Mouse (Mus musculus) CH12.LX (cell line): ENCODE measurements around the gene Dmbx1. TPM values are rescaled to one million over a fixed set of nuclear protein-coding genes. Genes with fewer than 3 reads are reported as not detected.

Experiments
- DNase-seq: peaks from one replicate; pipeline ENCODE4 v3.0.0-alpha.2; 2013; ENCODE audit errors: extremely low read depth
- H3K27ac ChIP-seq: 2 replicates; pipeline ENCODE4 v1.5.1; 2012; ENCODE audit warnings: low read depth, mild to moderate bottlenecking, control low read depth, moderate library complexity; ENCODE audit not compliant: insufficient read depth
- H3K27me3 ChIP-seq: replicated peaks from 2 replicates; pipeline ENCODE3; 2012; ENCODE audit warnings: inconsistent platforms
- H3K36me3 ChIP-seq, 2 experiments: replicated peaks in 1 of 2; 2 replicates each; pipeline versions ENCODE3 to v1.6.1; 2012; ENCODE audit warnings: inconsistent platforms in 1 of 2, low read length in 1 of 2, mild to moderate bottlenecking in 1 of 2, mixed read lengths in 1 of 2, moderate library complexity in 1 of 2; ENCODE audit not compliant: control insufficient read depth in 1 of 2, insufficient read depth in 1 of 2
- H3K4me1 ChIP-seq, 2 experiments: 2 replicates each; pipeline ENCODE4 v1.6.1; 2012; ENCODE audit warnings: inconsistent platforms in 1 of 2, moderate library complexity in 1 of 2; ENCODE audit not compliant: insufficient read depth in 2 of 2, control insufficient read depth in 1 of 2
- H3K4me2 ChIP-seq: 2 replicates; pipeline ENCODE4 v1.6.1; 2012; ENCODE audit warnings: low read depth, mild to moderate bottlenecking, control low read depth; ENCODE audit not compliant: poor library complexity, insufficient read depth, severe bottlenecking
- H3K4me3 ChIP-seq, 3 experiments: fragments of 150-350 bp in 1 of 3; sonication (generic) in 1 of 3; replicated peaks in 1 of 3; 2 replicates each; pipeline versions ENCODE3 to v1.5.1; 2011 to 2012; ENCODE audit warnings: low read depth in 2 of 3, low read length in 2 of 3, mild to moderate bottlenecking in 2 of 3, moderate library complexity in 2 of 3, control low read depth in 1 of 3, improper control_type of control experiment in 1 of 3, inconsistent platforms in 1 of 3, mixed read lengths in 1 of 3; ENCODE audit not compliant: poor library complexity in 1 of 3
- H3K79me2 ChIP-seq: replicated peaks from 2 replicates; pipeline ENCODE4 v1.6.1; 2012; ENCODE audit warnings: mild to moderate bottlenecking, moderate library complexity; ENCODE audit not compliant: control insufficient read depth, poor library complexity, insufficient read depth, severe bottlenecking; ENCODE audit errors: extremely low read depth
- H3K9ac ChIP-seq: 2 replicates; pipeline ENCODE4 v1.6.1; 2012; ENCODE audit warnings: low read depth, mild to moderate bottlenecking, control low read depth, moderate library complexity; ENCODE audit not compliant: insufficient read depth
- H3K9me3 ChIP-seq: replicated peaks from 2 replicates; pipeline ENCODE3; 2012; ENCODE audit warnings: low read length, inconsistent platforms, mixed read lengths
- BHLHE40 ChIP-seq: IDR thresholded peaks from 2 replicates; pipeline ENCODE4 v1.6.1; 2011; ENCODE audit warnings: mild to moderate bottlenecking, low read depth, low read length, improper control_type of control experiment
- CHD1 ChIP-seq: IDR thresholded peaks from 2 replicates; pipeline ENCODE4 v1.6.1; 2012; ENCODE audit warnings: low read depth, low read length, improper control_type of control experiment, inconsistent platforms
- CHD2 ChIP-seq: IDR thresholded peaks from 2 replicates; pipeline ENCODE4 v1.6.1; 2011; ENCODE audit warnings: low read length, improper control_type of control experiment
- E2F4 ChIP-seq: IDR thresholded peaks from 2 replicates; pipeline ENCODE4 v1.6.1; 2011; ENCODE audit warnings: low read depth, low read length, improper control_type of control experiment; ENCODE audit not compliant: insufficient replicate concordance
- ELF1 ChIP-seq: IDR thresholded peaks from 2 replicates; pipeline ENCODE4 v1.6.1; 2014; ENCODE audit warnings: low read depth, mild to moderate bottlenecking, inconsistent platforms, low read length, improper control_type of control experiment
- EP300 ChIP-seq: IDR thresholded peaks from 2 replicates; pipeline ENCODE4 v1.6.1; 2011; ENCODE audit warnings: low read length, improper control_type of control experiment
- IRF4 ChIP-seq: IDR thresholded peaks from 2 replicates; pipeline ENCODE4 v1.6.1; 2014; ENCODE audit warnings: low read depth, mild to moderate bottlenecking, inconsistent platforms, low read length, improper control_type of control experiment
- JUN ChIP-seq: IDR thresholded peaks from 2 replicates; pipeline ENCODE4 v1.6.1; 2011; ENCODE audit warnings: low read depth, mild to moderate bottlenecking, low read length, improper control_type of control experiment, moderate library complexity; ENCODE audit not compliant: insufficient read depth
- JUND ChIP-seq: conservative IDR thresholded peaks from 2 replicates; pipeline ENCODE4 v1.6.1; 2011; ENCODE audit warnings: low read depth, low read length, improper control_type of control experiment
- MAFK ChIP-seq: IDR thresholded peaks from 2 replicates; pipeline ENCODE4 v1.6.1; 2011; ENCODE audit warnings: low read length, improper control_type of control experiment; ENCODE audit not compliant: insufficient replicate concordance
- MXI1 ChIP-seq: IDR thresholded peaks from 2 replicates; pipeline ENCODE4 v1.6.1; 2011; ENCODE audit warnings: mild to moderate bottlenecking, low read depth, low read length, improper control_type of control experiment
- NELFE ChIP-seq: IDR thresholded peaks from 2 replicates; pipeline ENCODE4 v1.6.1; 2011; ENCODE audit warnings: low read depth, low read length, improper control_type of control experiment
- NRF1 ChIP-seq: IDR thresholded peaks from 2 replicates; pipeline ENCODE4 v1.6.1; 2014; ENCODE audit warnings: low read depth, mild to moderate bottlenecking, inconsistent platforms, low read length, improper control_type of control experiment, moderate library complexity
- POLR2AphosphoS2 ChIP-seq: IDR thresholded peaks from 2 replicates; pipeline ENCODE4 v1.6.1; 2011; ENCODE audit warnings: low read depth, low read length, improper control_type of control experiment
- RAD21 ChIP-seq: IDR thresholded peaks from 2 replicates; pipeline ENCODE4 v1.6.1; 2011; ENCODE audit warnings: low read depth, mild to moderate bottlenecking, low read length, improper control_type of control experiment, moderate library complexity
- RCOR1 ChIP-seq: conservative IDR thresholded peaks from 2 replicates; pipeline ENCODE4 v1.6.1; 2012; ENCODE audit warnings: low read depth, mild to moderate bottlenecking, inconsistent platforms, low read length, improper control_type of control experiment
- SIN3A ChIP-seq: IDR thresholded peaks from 2 replicates; pipeline ENCODE4 v1.6.1; 2012; ENCODE audit warnings: low read length, improper control_type of control experiment, inconsistent platforms
- TBP ChIP-seq: conservative IDR thresholded peaks from 2 replicates; pipeline ENCODE4 v1.6.1; 2011; ENCODE audit warnings: low read depth, low read length, improper control_type of control experiment
- UBTF ChIP-seq: IDR thresholded peaks from 2 replicates; pipeline ENCODE4 v1.6.1; 2012; ENCODE audit warnings: low read depth, mild to moderate bottlenecking, inconsistent platforms, low read length, improper control_type of control experiment, moderate library complexity
- USF1 ChIP-seq: IDR thresholded peaks from 2 replicates; pipeline ENCODE4 v1.6.1; 2014; ENCODE audit warnings: low read depth, mild to moderate bottlenecking, inconsistent platforms, low read length, improper control_type of control experiment
- USF2 ChIP-seq: conservative IDR thresholded peaks from 2 replicates; pipeline ENCODE4 v1.6.1; 2011; ENCODE audit warnings: low read depth, low read length, improper control_type of control experiment
- ZMIZ1 ChIP-seq: IDR thresholded peaks from 2 replicates; pipeline ENCODE4 v1.6.1; 2012; ENCODE audit warnings: low read depth, mild to moderate bottlenecking, inconsistent platforms, low read length, improper control_type of control experiment
- ZNF384 ChIP-seq: IDR thresholded peaks from 2 replicates; pipeline ENCODE4 v1.6.1; 2012; ENCODE audit warnings: low read depth, low read length, improper control_type of control experiment, inconsistent platforms
- dilution Hi-C: fragments of 300-500 bp; cut with MboI; formaldehyde crosslinking; loops from 2 replicates; pipeline ENCODE4 v1.14.3; 2020; ENCODE audit warnings: low sequenced_read_pairs; ENCODE audit not compliant: extremely low pct_unique_long_range_greater_than_20kb, extremely low pct_ligation_motif_present
- in situ Hi-C: fragments of 300-500 bp; cut with MboI; formaldehyde crosslinking; loops from 3 replicates; pipeline ENCODE4 v1.14.3; 2019; ENCODE audit warnings: low sequenced_read_pairs, low pct_ligation_motif_present, low pct_unique_long_range_greater_than_20kb, mixed read lengths
- polyA plus RNA-seq: library from polyadenylated mRNA; unstranded; fragments of >175 nt; gene quantifications from 2 replicates; pipeline ENCODE4 v1.2.1, GENCODE M21; 2012; ENCODE audit warnings: low read depth; ENCODE audit not compliant: insufficient read length
- total RNA-seq, 2 experiments: library from RNA; depleted of rRNA; stranded (reverse); fragments of 300-350 nt in 1 of 2; fragments of >200 nt in 1 of 2; gene quantifications; 2 replicates each; pipeline ENCODE4 v1.2.3; 2012 to 2014

Gene Dmbx1
- total and polyA plus RNA-seq, 3 experiments, result not detected

- no peak overlapping the region for H3K4me3 ChIP-seq
- H3K27ac ChIP-seq, result no peak overlapping the region
- TF ChIP-seq ZMIZ1, result no peak
- TF ChIP-seq BHLHE40, result no peak
- no peak for TF ChIP-seq JUN
- TF ChIP-seq USF1, result no peak
- no peak for TF ChIP-seq RCOR1
- no peak for TF ChIP-seq RAD21
- TF ChIP-seq IRF4, result no peak
- TF ChIP-seq USF2, result no peak
- TF ChIP-seq EP300, result no peak
- TF ChIP-seq UBTF, result no peak
- no peak for TF ChIP-seq E2F4
- no peak for TF ChIP-seq JUND
- no peak for TF ChIP-seq ELF1
- no peak for TF ChIP-seq CHD2
- no peak for DNase-seq
- dilution Hi-C loops, result no loop called here
- in situ Hi-C loops, result no loop called here
- H3K9ac ChIP-seq, result no peak overlapping the region
- peaks cover 6 to 18% of the 10 kb centered on the region in 2 experiments; a peak in 3 of 4 replicates for H3K4me1 ChIP-seq
- H3K9me3 ChIP-seq, result peaks cover 7% of the 10 kb centered on the region
- peaks cover 86% of the 10 kb centered on the region for H3K27me3 ChIP-seq
- H3K79me2 ChIP-seq, result no peaks in the 10 kb centered on the region
- H3K36me3 ChIP-seq, result no peaks in the 10 kb centered on the region
- H3K4me2 ChIP-seq, result no peak overlapping the region
Measured at GRCm38 (mm10) chr4:115961991-115962390, 22.3 kb upstream of the Dmbx1 start.

GRCm38 (mm10) chr4:115959546-115959945 is 19.8 kb upstream of the Dmbx1 start:
- H3K36me3 ChIP-seq, result no peaks in the 10 kb centered on the region
- DNase-seq, result no peak
- no peak overlapping the region for H3K4me3 ChIP-seq
- H3K9ac ChIP-seq, result no peak overlapping the region
- H3K27me3 ChIP-seq, result peaks cover 84% of the 10 kb centered on the region
- peaks cover 0 to 9% of the 10 kb centered on the region in 2 experiments; a peak in 2 of 4 replicates for H3K4me1 ChIP-seq
- H3K79me2 ChIP-seq, result no peaks in the 10 kb centered on the region
- peaks cover 7% of the 10 kb centered on the region for H3K9me3 ChIP-seq
- no peak overlapping the region for H3K4me2 ChIP-seq
- dilution Hi-C loops, result no loop called here
- in situ Hi-C loops, result loop anchor here (10.0 kb wide), 2 partner anchors 55 to 225 kb away; partner anchors contain the start of gene Efcab14
- H3K27ac ChIP-seq, result no peak overlapping the region
- TF ChIP-seq USF1 (no peak), JUND (no peak), MAFK (no peak), MXI1 (no peak), ZNF384 (no peak), TBP (no peak), UBTF (no peak), NRF1 (no peak), CHD1 (no peak), IRF4 (no peak), NELFE (no peak), POLR2AphosphoS2 (no peak), SIN3A (no peak)
